8 mouse cellular contexts compared by ENCODE assay signal in genomic region chr11:24305145-24305553, GRCm38 (mm10).
DNase-seq lines count a peak whose midpoint lies in the region; ATAC-seq and TF ChIP-seq lines count a peak whose summit lies in the region.

No protein-coding gene starts in this region.

- peak; percentile 16 to 34 for DNase-seq in cerebellum, postnatal 25 days
- DNase-seq in cerebellum, adult 18-20 months = no peak
- peak; percentile 26 to 72 for DNase-seq in spleen, postnatal 4 days (ENCODE audit: low spot score in 2 of 2)
- no peak for DNase-seq in spleen, adult 12 weeks (ENCODE audit: low spot score)
- peak; percentile 5 for DNase-seq in lung, postnatal 14 days
- peak; percentile 62 for DNase-seq in stomach, postnatal 0 days (ENCODE audit: low spot score)
- DNase-seq in urinary bladder, postnatal 36 days (ENCODE audit: low spot score in 2 of 2) = no peak

- TF ChIP-seq CTCF in stomach, postnatal 0 days (IDR thresholded peaks at IDR 0.05; ENCODE audit: low read depth) = no peak

- ATAC-seq in hindbrain, embryonic 12.5 days (ENCODE audit: low FRiP score) = peak; percentile 87
- 0 out of 2 replicates have a peak, but pooled peaks have one; percentile 21 for ATAC-seq in stomach, postnatal 0 days (ENCODE audit: low FRiP score, low TSS enrichment)

- 0 out of 2 replicates have a peak, but pooled peaks cover under 1% of the 10 kb centered on the region for H3K9me3 ChIP-seq in hindbrain, embryonic 12.5 days (replicated peaks)
- H3K9me3 ChIP-seq in stomach, postnatal 0 days (ENCODE audit: control insufficient read depth, low read length) = no peaks in the 10 kb centered on the region

- peak overlapping the region; percentile 56 for H3K4me2 ChIP-seq in hindbrain, embryonic 12.5 days (replicated peaks)
- H3K4me2 ChIP-seq in stomach, postnatal 0 days (replicated peaks; ENCODE audit: low read depth) = peak overlapping the region; percentile 54

- no peaks in the 10 kb centered on the region for H3K36me3 ChIP-seq in hindbrain, embryonic 12.5 days
- no peaks in the 10 kb centered on the region for H3K36me3 ChIP-seq in stomach, postnatal 0 days (ENCODE audit: control insufficient read depth, insufficient read depth, low read length)

- no peak for TF ChIP-seq EP300 in stomach, postnatal 0 days (optimal IDR thresholded peaks at IDR 0.05)

- under 1% methylated on average over 17 of the region's 17 CpGs for WGBS in hindbrain, embryonic 12.5 days
- WGBS in stomach, postnatal 0 days = 11% methylated on average over 17 of the region's 17 CpGs

- H3K4me3 ChIP-seq in hindbrain, embryonic 12.5 days = peak overlapping the region; percentile 25
- H3K4me3 ChIP-seq in stomach, postnatal 0 days (ENCODE audit: low read depth, low read length) = 0 out of 2 replicates have a peak overlapping the region, but pooled peaks have one; percentile 8

- H3K27ac ChIP-seq in hindbrain, embryonic 12.5 days = peak overlapping the region; percentile 40
- no peak overlapping the region for H3K27ac ChIP-seq in stomach, postnatal 0 days (replicated peaks)

- H3K4me1 ChIP-seq in hindbrain, embryonic 12.5 days = peaks cover 36% of the 10 kb centered on the region
- H3K4me1 ChIP-seq in stomach, postnatal 0 days (replicated peaks; ENCODE audit: control insufficient read depth, insufficient read depth) = no peaks in the 10 kb centered on the region

- H3K27me3 ChIP-seq in hindbrain, embryonic 12.5 days = 0 out of 2 replicates have a peak, but pooled peaks cover 3% of the 10 kb centered on the region
- H3K27me3 ChIP-seq in stomach, postnatal 0 days (ENCODE audit: control insufficient read depth, insufficient read depth, low read length) = no peaks in the 10 kb centered on the region

- H3K9ac ChIP-seq in hindbrain, embryonic 12.5 days = peak overlapping the region; percentile 27; the same call in 1 of the 2 replicates
- H3K9ac ChIP-seq in stomach, postnatal 0 days (ENCODE audit: low read length) = no peak overlapping the region

Comparison
In these comparisons a context has a peak if more than half of its experiments do, and no peak if none do; other contexts are left out.
1. DNase-seq: peak in cerebellum, postnatal 25 days (2 of 2), spleen, postnatal 4 days (2 of 2), lung, postnatal 14 days (single experiment) and stomach, postnatal 0 days (single experiment); none in cerebellum, adult 18-20 months (0 of 2), spleen, adult 12 weeks (single experiment) and urinary bladder, postnatal 36 days (0 of 2).